Mouse (Mus musculus) CH12.LX (cell line): ENCODE measurements around the gene Atp5f1. TPM values are rescaled to one million over a fixed set of nuclear protein-coding genes. Genes with fewer than 3 reads are reported as not detected.

Experiments
- DNase-seq: peaks from one replicate; pipeline ENCODE4 v3.0.0-alpha.2; 2013; ENCODE audit errors: extremely low read depth
- H3K27ac ChIP-seq: 2 replicates; pipeline ENCODE4 v1.5.1; 2012; ENCODE audit warnings: low read depth, mild to moderate bottlenecking, control low read depth, moderate library complexity; ENCODE audit not compliant: insufficient read depth
- H3K27me3 ChIP-seq: replicated peaks from 2 replicates; pipeline ENCODE3; 2012; ENCODE audit warnings: inconsistent platforms
- H3K36me3 ChIP-seq, 2 experiments: replicated peaks in 1 of 2; 2 replicates each; pipeline versions ENCODE3 to v1.6.1; 2012; ENCODE audit warnings: inconsistent platforms in 1 of 2, low read length in 1 of 2, mild to moderate bottlenecking in 1 of 2, mixed read lengths in 1 of 2, moderate library complexity in 1 of 2; ENCODE audit not compliant: control insufficient read depth in 1 of 2, insufficient read depth in 1 of 2
- H3K4me1 ChIP-seq, 2 experiments: 2 replicates each; pipeline ENCODE4 v1.6.1; 2012; ENCODE audit warnings: inconsistent platforms in 1 of 2, moderate library complexity in 1 of 2; ENCODE audit not compliant: insufficient read depth in 2 of 2, control insufficient read depth in 1 of 2
- H3K4me2 ChIP-seq: 2 replicates; pipeline ENCODE4 v1.6.1; 2012; ENCODE audit warnings: low read depth, mild to moderate bottlenecking, control low read depth; ENCODE audit not compliant: poor library complexity, insufficient read depth, severe bottlenecking
- H3K4me3 ChIP-seq, 3 experiments: fragments of 150-350 bp in 1 of 3; sonication (generic) in 1 of 3; replicated peaks in 1 of 3; 2 replicates each; pipeline versions ENCODE3 to v1.5.1; 2011 to 2012; ENCODE audit warnings: low read depth in 2 of 3, low read length in 2 of 3, mild to moderate bottlenecking in 2 of 3, moderate library complexity in 2 of 3, control low read depth in 1 of 3, improper control_type of control experiment in 1 of 3, inconsistent platforms in 1 of 3, mixed read lengths in 1 of 3; ENCODE audit not compliant: poor library complexity in 1 of 3
- H3K79me2 ChIP-seq: replicated peaks from 2 replicates; pipeline ENCODE4 v1.6.1; 2012; ENCODE audit warnings: mild to moderate bottlenecking, moderate library complexity; ENCODE audit not compliant: control insufficient read depth, poor library complexity, insufficient read depth, severe bottlenecking; ENCODE audit errors: extremely low read depth
- H3K9ac ChIP-seq: 2 replicates; pipeline ENCODE4 v1.6.1; 2012; ENCODE audit warnings: low read depth, mild to moderate bottlenecking, control low read depth, moderate library complexity; ENCODE audit not compliant: insufficient read depth
- H3K9me3 ChIP-seq: replicated peaks from 2 replicates; pipeline ENCODE3; 2012; ENCODE audit warnings: low read length, inconsistent platforms, mixed read lengths
- BHLHE40 ChIP-seq: IDR thresholded peaks from 2 replicates; pipeline ENCODE4 v1.6.1; 2011; ENCODE audit warnings: mild to moderate bottlenecking, low read depth, low read length, improper control_type of control experiment
- CHD1 ChIP-seq: IDR thresholded peaks from 2 replicates; pipeline ENCODE4 v1.6.1; 2012; ENCODE audit warnings: low read depth, low read length, improper control_type of control experiment, inconsistent platforms
- CHD2 ChIP-seq: IDR thresholded peaks from 2 replicates; pipeline ENCODE4 v1.6.1; 2011; ENCODE audit warnings: low read length, improper control_type of control experiment
- ELF1 ChIP-seq: IDR thresholded peaks from 2 replicates; pipeline ENCODE4 v1.6.1; 2014; ENCODE audit warnings: low read depth, mild to moderate bottlenecking, inconsistent platforms, low read length, improper control_type of control experiment
- EP300 ChIP-seq: IDR thresholded peaks from 2 replicates; pipeline ENCODE4 v1.6.1; 2011; ENCODE audit warnings: low read length, improper control_type of control experiment
- ETS1 ChIP-seq: conservative IDR thresholded peaks from 2 replicates; pipeline ENCODE4 v1.6.1; 2012; ENCODE audit warnings: low read depth, mild to moderate bottlenecking, inconsistent platforms, low read length, improper control_type of control experiment, moderate library complexity
- GABPA ChIP-seq: IDR thresholded peaks from 2 replicates; pipeline ENCODE4 v1.6.1; 2012; ENCODE audit warnings: low read depth, low read length, improper control_type of control experiment, inconsistent platforms; ENCODE audit not compliant: insufficient replicate concordance
- HCFC1 ChIP-seq: IDR thresholded peaks from 2 replicates; pipeline ENCODE4 v1.6.1; 2012; ENCODE audit warnings: low read depth, mild to moderate bottlenecking, inconsistent platforms, low read length, improper control_type of control experiment
- IRF4 ChIP-seq: IDR thresholded peaks from 2 replicates; pipeline ENCODE4 v1.6.1; 2014; ENCODE audit warnings: low read depth, mild to moderate bottlenecking, inconsistent platforms, low read length, improper control_type of control experiment
- JUN ChIP-seq: IDR thresholded peaks from 2 replicates; pipeline ENCODE4 v1.6.1; 2011; ENCODE audit warnings: low read depth, mild to moderate bottlenecking, low read length, improper control_type of control experiment, moderate library complexity; ENCODE audit not compliant: insufficient read depth
- KAT2A ChIP-seq: IDR thresholded peaks from 2 replicates; pipeline ENCODE4 v1.6.1; 2012; ENCODE audit warnings: low read length, improper control_type of control experiment, inconsistent platforms; ENCODE audit not compliant: insufficient replicate concordance
- MAFK ChIP-seq: IDR thresholded peaks from 2 replicates; pipeline ENCODE4 v1.6.1; 2011; ENCODE audit warnings: low read length, improper control_type of control experiment; ENCODE audit not compliant: insufficient replicate concordance
- MAX ChIP-seq: IDR thresholded peaks from 2 replicates; pipeline ENCODE4 v1.6.1; 2011; ENCODE audit warnings: low read length, improper control_type of control experiment
- MAZ ChIP-seq: IDR thresholded peaks from 2 replicates; pipeline ENCODE4 v1.6.1; 2012; ENCODE audit warnings: low read depth, mild to moderate bottlenecking, inconsistent platforms, low read length, improper control_type of control experiment, moderate library complexity
- MYC ChIP-seq: IDR thresholded peaks from 2 replicates; pipeline ENCODE4 v1.6.1; 2011; ENCODE audit warnings: low read depth, mild to moderate bottlenecking, improper control_type of control experiment, low read length
- NELFE ChIP-seq: IDR thresholded peaks from 2 replicates; pipeline ENCODE4 v1.6.1; 2011; ENCODE audit warnings: low read depth, low read length, improper control_type of control experiment
- NRF1 ChIP-seq: IDR thresholded peaks from 2 replicates; pipeline ENCODE4 v1.6.1; 2014; ENCODE audit warnings: low read depth, mild to moderate bottlenecking, inconsistent platforms, low read length, improper control_type of control experiment, moderate library complexity
- PAX5 ChIP-seq: IDR thresholded peaks from 2 replicates; pipeline ENCODE4 v1.6.1; 2012; ENCODE audit warnings: low read length, inconsistent platforms, mixed read lengths
- POLR2AphosphoS2 ChIP-seq: IDR thresholded peaks from 2 replicates; pipeline ENCODE4 v1.6.1; 2011; ENCODE audit warnings: low read depth, low read length, improper control_type of control experiment
- RAD21 ChIP-seq: IDR thresholded peaks from 2 replicates; pipeline ENCODE4 v1.6.1; 2011; ENCODE audit warnings: low read depth, mild to moderate bottlenecking, low read length, improper control_type of control experiment, moderate library complexity
- RCOR1 ChIP-seq: conservative IDR thresholded peaks from 2 replicates; pipeline ENCODE4 v1.6.1; 2012; ENCODE audit warnings: low read depth, mild to moderate bottlenecking, inconsistent platforms, low read length, improper control_type of control experiment
- SIN3A ChIP-seq: IDR thresholded peaks from 2 replicates; pipeline ENCODE4 v1.6.1; 2012; ENCODE audit warnings: low read length, improper control_type of control experiment, inconsistent platforms
- TBP ChIP-seq: conservative IDR thresholded peaks from 2 replicates; pipeline ENCODE4 v1.6.1; 2011; ENCODE audit warnings: low read depth, low read length, improper control_type of control experiment
- TCF12 ChIP-seq: IDR thresholded peaks from 2 replicates; pipeline ENCODE4 v1.6.1; 2014; ENCODE audit warnings: low read depth, mild to moderate bottlenecking, inconsistent platforms, low read length, improper control_type of control experiment
- USF1 ChIP-seq: IDR thresholded peaks from 2 replicates; pipeline ENCODE4 v1.6.1; 2014; ENCODE audit warnings: low read depth, mild to moderate bottlenecking, inconsistent platforms, low read length, improper control_type of control experiment
- USF2 ChIP-seq: conservative IDR thresholded peaks from 2 replicates; pipeline ENCODE4 v1.6.1; 2011; ENCODE audit warnings: low read depth, low read length, improper control_type of control experiment
- ZC3H11A ChIP-seq: IDR thresholded peaks from 2 replicates; pipeline ENCODE4 v1.6.1; 2012; ENCODE audit warnings: low read depth, mild to moderate bottlenecking, inconsistent platforms, low read length, improper control_type of control experiment
- ZKSCAN1 ChIP-seq: IDR thresholded peaks from 2 replicates; pipeline ENCODE4 v1.6.1; 2012; ENCODE audit warnings: low read depth, inconsistent platforms, low read length, improper control_type of control experiment, borderline replicate concordance
- dilution Hi-C: fragments of 300-500 bp; cut with MboI; formaldehyde crosslinking; loops from 2 replicates; pipeline ENCODE4 v1.14.3; 2020; ENCODE audit warnings: low sequenced_read_pairs; ENCODE audit not compliant: extremely low pct_unique_long_range_greater_than_20kb, extremely low pct_ligation_motif_present
- in situ Hi-C: fragments of 300-500 bp; cut with MboI; formaldehyde crosslinking; loops from 3 replicates; pipeline ENCODE4 v1.14.3; 2019; ENCODE audit warnings: low sequenced_read_pairs, low pct_ligation_motif_present, low pct_unique_long_range_greater_than_20kb, mixed read lengths
- polyA plus RNA-seq: library from polyadenylated mRNA; unstranded; fragments of >175 nt; gene quantifications from 2 replicates; pipeline ENCODE4 v1.2.1, GENCODE M21; 2012; ENCODE audit warnings: low read depth; ENCODE audit not compliant: insufficient read length
- total RNA-seq, 2 experiments: library from RNA; depleted of rRNA; stranded (reverse); fragments of 300-350 nt in 1 of 2; fragments of >200 nt in 1 of 2; gene quantifications; 2 replicates each; pipeline ENCODE4 v1.2.3; 2012 to 2014

Gene Atp5f1
- total and polyA plus RNA-seq, 3 experiments = 317 to 676 (median 494) TPM

GRCm38 (mm10) chr3:105912097-105912880 is 47.6 kb downstream of the Atp5f1 start:
- no peak for DNase-seq
- dilution Hi-C loops = loop anchor here (25.0 kb wide), 1 partner anchor 225 kb away; the partner anchor contains the start of gene Ddx20
- peaks cover 0 to 2% of the 10 kb centered on the region in 2 experiments for H3K36me3 ChIP-seq

GRCm38 (mm10) chr3:105910519-105911190 is 49.2 kb downstream of the Atp5f1 start:
- no peaks in the 10 kb centered on the region for H3K79me2 ChIP-seq
- no peaks in the 10 kb centered on the region for H3K9me3 ChIP-seq
- no peaks in the 10 kb centered on the region for H3K27me3 ChIP-seq
- peak overlapping the region; percentile 90 for H3K9ac ChIP-seq
- peaks cover 0 to 2% of the 10 kb centered on the region in 2 experiments for H3K36me3 ChIP-seq
- peak overlapping the region; percentile 97 for H3K4me2 ChIP-seq
- H3K4me1 ChIP-seq = peaks cover 16 to 65% of the 10 kb centered on the region in 2 experiments
- DNase-seq = peak; percentile 88
- dilution Hi-C loops (loop anchor here (25.0 kb wide), 1 partner anchor 223 kb away; the partner anchor contains the start of gene Ddx20), in situ Hi-C loops (no loop called here)
- H3K4me3 ChIP-seq = peak overlapping the region; percentile 29 to 44 (median 40)
- peak overlapping the region; percentile 93 for H3K27ac ChIP-seq
- TF ChIP-seq ZKSCAN1 (no peak), NELFE (peak; percentile 65), IRF4 (peak; percentile 86), ELF1 (peak; percentile 85), SIN3A (peak; percentile 38), MAZ (peak; percentile 41; the same call in 1 of the 2 replicates), MYC (no peak), BHLHE40 (peak; percentile 55; the same call in 1 of the 2 replicates), TBP (peak; percentile 14; the same call in 1 of the 2 replicates), TCF12 (peak; percentile 63; the same call in 1 of the 2 replicates), CHD1 (no peak), KAT2A (no peak), MAFK (no peak), POLR2AphosphoS2 (no peak), USF1 (no peak), USF2 (no peak), CHD2 (peak; percentile 72; the same call in 1 of the 2 replicates), HCFC1 (no peak; the same call in none of the 2 replicates), ZC3H11A (no peak), MAX (no peak), EP300 (peak; percentile 62; the same call in 1 of the 2 replicates), RAD21 (no peak; the same call in 1 of the 2 replicates), PAX5 (no peak), RCOR1 (no peak)

More at GRCm38 (mm10) chr3:105912097-105912880, 47.6 kb downstream of the Atp5f1 start:
- H3K27me3 ChIP-seq = no peaks in the 10 kb centered on the region
- no peak overlapping the region for H3K27ac ChIP-seq
- no peak overlapping the region for H3K4me3 ChIP-seq
- in situ Hi-C loops = no loop called here
- H3K9me3 ChIP-seq = no peaks in the 10 kb centered on the region
- no peak overlapping the region for H3K9ac ChIP-seq
- no peaks in the 10 kb centered on the region for H3K79me2 ChIP-seq
- no peak overlapping the region for H3K4me2 ChIP-seq
- no peak for TF ChIP-seq CHD1
- no peak for TF ChIP-seq HCFC1
- TF ChIP-seq RCOR1 = no peak
- no peak for TF ChIP-seq MAZ
- no peak for TF ChIP-seq RAD21
- no peak for TF ChIP-seq GABPA
- TF ChIP-seq IRF4 = no peak
- no peak for TF ChIP-seq EP300
- no peak for TF ChIP-seq NELFE
- TF ChIP-seq NRF1 = no peak
- no peak for TF ChIP-seq USF2
- TF ChIP-seq POLR2AphosphoS2 = no peak
- TF ChIP-seq ETS1 = no peak
- TF ChIP-seq JUN = no peak
- peaks cover 19 to 65% of the 10 kb centered on the region in 2 experiments for H3K4me1 ChIP-seq
